Mouse (Mus musculus) thymus, postnatal 0 days (tissue): ENCODE data around the gene Fkbp2. TPM values are rescaled to one million over a fixed set of nuclear protein-coding genes. Genes with fewer than 3 reads are reported as not detected.

Experiments used
- DNase-seq: peaks from one replicate; pipeline ENCODE4 v3.0.0-alpha.2; 2015; ENCODE audit warnings: low spot score
- polyA plus RNA-seq: library from polyadenylated mRNA; unstranded; fragments of >200 nt; fragmentation: Nextera tagmentation; extraction: Ambion mirVana; gene quantifications from 2 replicates; pipeline ENCODE4 v1.2.1, GENCODE M21; 2015

Fkbp2 gene
- polyA plus RNA-seq, 1 experiment from 2014 or later: 90.6 TPM

DNA sequence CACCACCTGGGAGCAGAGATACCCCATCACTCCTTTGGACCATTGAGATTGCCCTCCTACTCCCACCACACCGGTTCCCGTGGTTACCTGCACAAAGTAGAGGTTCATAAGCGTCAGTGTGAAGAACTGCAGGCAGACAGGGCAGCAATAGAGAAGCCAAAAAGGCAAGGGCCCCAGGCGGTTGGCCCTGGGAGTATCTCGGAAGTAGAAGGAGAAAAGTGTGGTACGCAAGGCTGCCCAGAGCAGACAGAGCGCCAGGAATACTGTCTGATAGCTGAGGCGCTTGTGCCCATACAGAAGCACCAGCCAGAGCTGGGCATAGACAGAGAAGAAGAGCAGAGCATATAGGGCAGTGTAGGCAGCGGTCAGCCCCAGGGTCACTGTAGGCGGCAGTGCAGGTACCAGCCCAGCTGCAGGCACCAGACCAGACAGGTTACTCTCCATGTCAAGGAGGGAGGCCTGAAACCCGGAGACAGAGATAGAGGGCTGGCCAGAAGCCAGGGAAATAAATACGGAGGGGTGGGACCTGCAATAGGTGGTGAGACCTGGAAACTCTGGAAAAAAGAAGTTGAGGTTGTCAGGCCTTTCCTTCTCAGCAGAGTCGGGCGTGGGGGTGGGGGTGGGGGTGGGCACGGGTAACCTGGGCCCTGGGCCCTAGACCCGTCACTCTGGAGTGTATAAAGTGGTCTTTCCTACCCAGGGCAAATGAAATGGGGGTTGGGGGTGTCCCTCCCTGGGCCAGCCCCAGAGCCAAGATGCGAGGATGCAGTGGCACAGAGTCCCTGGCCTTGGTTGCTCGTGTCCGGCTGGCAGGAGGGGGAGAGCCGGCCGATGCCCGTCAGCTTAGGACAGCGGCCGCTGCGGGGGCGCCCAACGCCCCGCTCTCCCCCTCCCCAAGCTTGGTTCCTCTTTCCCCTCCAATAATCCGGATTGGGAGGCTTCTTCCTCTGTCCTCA, 39.6 kb downstream of the Fkbp2 start:
- DNase-seq: no peak

DNA sequence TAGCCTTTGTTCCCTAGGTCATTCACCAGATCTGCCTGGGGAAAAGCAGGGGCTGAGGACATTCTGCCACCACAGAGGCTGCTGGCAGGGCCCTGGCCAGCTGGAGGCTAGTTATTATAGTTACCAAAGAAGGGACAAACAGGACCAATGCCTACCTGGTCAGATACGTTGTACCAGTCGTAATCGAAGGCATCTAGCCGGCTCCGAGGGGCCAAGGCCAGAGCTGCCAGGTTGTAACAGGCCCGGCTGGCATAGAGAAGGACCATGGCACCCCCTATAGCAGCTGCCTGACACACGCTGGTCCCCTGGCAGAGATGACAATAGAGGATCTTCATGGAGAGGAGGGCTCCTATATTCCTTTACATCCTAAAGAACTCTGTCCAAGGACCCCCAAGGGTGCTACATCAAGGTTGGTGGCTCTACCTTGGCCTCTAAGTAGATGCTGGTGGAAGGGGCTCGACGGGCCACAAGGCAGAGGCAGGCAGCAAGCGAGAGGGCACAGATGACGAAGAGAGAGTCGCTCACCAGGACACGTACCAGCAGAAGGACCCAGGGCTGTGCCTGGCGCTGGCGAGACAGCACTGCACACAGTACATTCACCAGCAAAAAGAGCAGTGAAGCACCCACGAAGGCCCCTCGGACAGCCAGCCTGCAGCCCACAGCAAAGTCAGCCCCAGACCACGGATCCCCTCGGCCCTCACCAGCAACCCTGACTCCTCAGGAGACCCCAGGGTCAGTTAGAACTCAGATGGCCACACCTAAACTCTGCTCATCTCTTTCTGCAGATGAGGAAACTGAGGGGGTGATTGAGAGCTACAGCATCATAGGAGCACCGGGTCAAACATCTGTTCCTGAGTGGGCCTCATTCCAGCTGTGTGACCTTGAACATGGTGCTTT, 40.9 kb downstream of the Fkbp2 start:
- no peak for DNase-seq

DNA sequence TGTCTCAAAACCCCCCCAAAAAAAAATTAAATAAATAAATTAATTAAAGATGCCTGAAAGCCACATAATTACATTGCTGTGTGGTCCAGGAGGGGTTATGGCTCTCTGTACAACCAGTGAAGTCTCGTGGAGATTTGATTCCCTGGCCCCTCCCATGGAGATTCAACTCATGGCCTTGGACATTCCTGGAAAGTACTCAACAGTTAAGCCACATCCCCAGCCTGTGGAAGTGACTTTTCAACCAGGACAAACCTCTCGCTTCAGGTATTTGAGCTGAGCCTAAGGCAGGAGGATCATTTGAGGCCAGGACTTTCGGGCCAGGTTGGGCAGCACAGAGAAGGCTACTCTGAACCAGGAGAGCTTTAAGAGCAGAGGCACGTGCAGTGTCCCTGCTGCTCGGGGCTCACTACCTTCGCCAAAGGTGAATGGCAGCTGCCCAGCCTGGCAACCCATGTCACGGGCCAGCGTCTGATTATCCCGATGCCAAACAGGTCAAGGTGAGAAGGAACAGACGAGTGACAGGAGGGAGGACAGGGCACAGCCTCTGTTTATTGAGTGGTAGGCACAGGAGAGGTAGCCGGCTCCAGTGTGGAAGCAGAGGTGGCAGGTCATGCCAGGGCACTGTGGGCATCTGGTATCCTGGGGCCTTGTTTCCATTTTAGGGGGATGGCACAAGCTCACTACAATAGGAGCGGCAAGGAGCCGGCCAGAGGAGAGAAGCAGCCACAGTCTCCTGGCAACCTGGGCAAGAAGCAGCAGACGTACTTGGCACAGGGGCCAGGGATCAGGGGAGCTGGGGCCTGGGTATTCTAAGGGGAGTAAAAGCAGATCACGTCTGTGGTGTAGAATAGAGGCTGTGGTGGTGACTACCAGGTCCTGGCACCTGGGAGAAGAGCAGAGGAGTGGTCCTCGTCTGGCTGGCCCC, 42.5 kb downstream of the Fkbp2 start:
- no peak for DNase-seq

DNA sequence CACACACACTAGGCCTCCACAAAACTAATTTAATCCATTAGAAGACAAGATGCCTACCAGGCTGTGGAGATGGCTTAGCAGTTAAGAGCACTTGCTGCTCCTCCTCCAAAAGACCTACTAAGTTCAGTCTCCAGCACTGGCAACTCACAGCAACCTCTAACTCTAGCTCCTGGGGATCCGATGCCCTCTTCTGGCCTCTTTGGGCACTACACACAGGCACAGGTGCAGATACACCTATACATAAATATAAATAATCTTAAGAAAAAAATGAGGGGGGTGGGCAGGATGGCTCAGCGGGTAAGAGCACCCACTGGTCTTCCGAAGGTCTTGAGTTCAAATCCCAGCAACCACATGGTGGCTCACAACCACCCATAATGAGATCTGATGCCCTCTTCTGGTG, 44.0 kb downstream of the Fkbp2 start:
- DNase-seq: peak; percentile 52

DNA sequence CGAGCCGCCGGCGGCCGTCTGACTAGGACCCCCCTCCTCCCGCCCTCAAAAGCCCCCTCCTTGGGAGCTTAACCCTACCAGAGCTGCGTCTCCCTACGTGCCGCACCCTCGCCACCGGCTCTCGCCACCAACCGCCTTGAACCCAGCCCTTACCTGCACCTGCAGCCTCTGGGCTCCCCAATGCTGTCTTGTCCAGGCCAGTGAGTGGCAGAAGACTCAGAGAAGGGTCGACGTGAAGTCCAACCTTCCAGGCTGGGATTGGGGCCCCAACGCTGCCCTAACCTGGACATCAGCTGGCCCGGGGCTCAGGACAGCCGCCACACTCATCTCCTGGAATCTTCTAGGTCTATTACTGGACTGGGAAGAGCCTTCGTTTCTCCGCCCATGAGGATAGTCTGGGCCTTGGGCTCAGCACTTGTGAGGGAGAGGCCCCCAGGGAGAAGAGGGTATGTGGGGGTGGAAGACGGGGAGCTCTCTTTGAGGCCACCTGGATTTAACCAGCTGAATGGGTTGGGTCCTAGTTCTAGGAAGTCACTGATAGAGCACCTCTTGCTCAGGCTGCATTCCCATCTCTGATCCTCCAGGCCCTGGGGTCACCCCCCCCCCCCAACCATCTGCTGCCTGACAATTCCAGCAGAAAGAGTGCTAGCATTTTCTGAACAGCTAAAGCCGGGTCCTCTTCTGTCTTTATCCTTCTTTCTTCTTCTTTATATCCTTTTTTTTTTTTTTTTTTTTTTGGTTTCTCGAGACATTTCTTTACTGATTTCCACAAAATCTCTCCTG, 45.9 kb downstream of the Fkbp2 start, which contains the start of gene Kcnk4:
Gene Kcnk4, minus strand, starts transcription at position 321 of the 783 bp plus-strand sequence.
- no peak for DNase-seq

DNA sequence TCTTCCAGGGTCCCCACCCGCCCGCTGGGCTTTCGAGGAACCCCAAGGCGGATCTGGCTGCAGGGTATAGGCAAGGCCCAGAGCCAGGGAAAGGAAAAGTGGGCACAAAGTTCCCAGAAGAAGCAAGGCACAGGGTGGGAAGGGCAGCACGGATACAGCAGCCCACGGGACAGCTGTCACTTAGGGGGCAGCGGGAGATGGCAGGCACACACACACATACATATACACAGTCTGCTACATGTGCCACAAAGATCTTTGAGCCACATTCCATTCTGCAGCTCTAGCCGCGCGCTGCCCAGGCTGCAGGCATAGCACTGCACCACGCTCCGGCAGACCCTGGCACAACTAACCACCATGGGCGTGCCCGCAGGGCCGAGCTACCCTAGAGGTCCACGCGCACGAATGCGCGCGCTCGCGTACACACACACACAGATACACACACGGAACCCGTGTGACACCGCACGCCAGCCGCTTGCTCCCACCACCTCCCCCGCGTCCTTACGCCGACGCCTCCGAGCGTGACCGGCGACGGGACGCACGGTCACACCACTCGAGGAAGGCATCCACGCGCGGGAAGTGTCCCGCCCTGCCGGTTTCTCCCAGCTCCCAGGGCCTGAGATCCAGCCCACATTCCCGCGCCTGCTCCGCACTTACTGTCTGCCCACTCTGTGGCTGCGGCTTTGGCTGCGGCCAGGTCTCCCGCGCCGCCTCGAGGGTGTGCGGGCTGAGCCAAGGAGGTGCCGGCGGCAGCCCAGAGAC, 46.7 kb downstream of the Fkbp2 start:
- DNase-seq: no peak

DNA sequence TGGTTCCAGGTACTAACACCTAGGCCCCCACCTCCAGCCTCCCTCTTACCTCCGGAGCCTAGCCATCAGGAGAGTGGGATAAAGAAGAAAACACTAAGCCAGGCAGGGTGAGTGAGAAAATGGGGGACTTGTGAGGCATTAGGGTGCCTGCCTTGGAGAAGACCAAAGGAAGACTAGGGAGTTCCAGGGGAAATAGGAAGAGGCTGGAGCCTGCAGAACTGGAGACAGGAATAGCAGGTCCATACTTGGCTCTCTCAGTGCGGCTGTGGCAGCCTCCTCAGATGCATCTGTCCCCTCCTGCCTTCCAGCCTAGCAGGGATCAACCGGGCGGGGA, 47.2 kb downstream of the Fkbp2 start:
- no peak for DNase-seq

DNA sequence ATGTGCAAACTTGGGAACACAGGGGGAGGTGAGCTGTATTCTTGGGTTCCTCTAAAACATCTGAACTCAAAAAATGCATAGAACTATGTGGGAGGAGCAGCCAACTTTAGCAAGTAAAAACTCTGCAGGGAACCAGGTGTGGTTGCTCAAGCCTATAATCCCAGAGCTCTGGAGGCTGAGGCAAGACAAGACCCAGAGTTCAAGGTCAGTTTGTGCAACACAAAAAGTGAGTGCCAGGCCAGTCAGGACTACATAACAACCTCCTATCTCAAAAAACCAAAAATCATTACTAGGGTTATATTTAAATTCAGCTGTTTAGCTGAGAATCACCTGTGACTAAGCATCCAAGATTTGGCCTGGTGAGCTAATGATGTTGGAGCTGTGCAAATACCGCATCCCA, 48.3 kb downstream of the Fkbp2 start:
- no peak for DNase-seq

DNA sequence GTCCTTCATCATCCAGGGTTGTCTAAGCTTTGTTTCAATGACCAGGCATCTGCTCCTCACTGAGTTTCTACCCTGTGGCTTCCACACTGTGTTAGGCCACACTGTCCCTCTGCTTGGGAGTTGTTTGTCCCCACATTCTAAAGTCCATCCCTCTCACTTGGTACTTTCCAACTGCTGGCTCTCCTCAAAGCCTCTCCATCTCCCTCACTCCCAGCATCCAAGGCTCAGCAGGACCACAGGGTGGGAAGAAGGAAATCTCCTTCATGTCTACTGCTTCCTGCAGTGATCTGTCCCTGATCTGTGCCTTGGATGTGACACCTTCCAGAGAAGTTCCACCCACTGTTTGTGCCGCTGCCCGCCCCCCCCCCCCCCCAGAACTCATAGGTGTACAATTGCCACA, 49.3 kb downstream of the Fkbp2 start:
- no peak for DNase-seq

DNA sequence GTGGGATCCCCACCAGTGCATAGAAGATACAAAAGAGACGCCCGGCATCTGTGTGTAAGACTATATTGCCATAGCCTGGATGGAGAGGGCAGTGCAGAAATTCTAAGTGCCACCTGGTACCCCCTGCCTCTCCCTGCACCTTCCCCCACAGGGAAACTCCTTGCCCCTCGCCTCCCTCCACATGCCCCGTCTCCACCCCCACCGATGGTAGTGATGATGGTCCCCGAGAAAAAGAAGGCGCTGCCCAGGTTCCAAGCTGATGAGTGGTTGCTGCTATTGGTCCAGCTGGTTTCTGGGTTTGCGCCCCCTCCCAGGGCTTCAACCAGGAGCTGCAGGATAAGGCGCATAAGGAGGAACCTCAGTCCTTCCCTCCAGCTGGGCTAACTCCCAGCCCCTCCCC, 52.2 kb downstream of the Fkbp2 start:
- no peak for DNase-seq

Other genes starting within 250 kb of the Fkbp2 start
- gene Rps6ka4, start 139.9 kb downstream of the Fkbp2 start, polyA plus RNA-seq: 9.9 and 11.8 TPM in 2 replicates
- 18.8 and 23.0 TPM in 2 replicates for gene Ccdc88b, start 122.3 kb downstream of the Fkbp2 start, polyA plus RNA-seq
- gene Trmt112, start 70.8 kb downstream of the Fkbp2 start, polyA plus RNA-seq: 234 and 240 TPM in 2 replicates
- 276 and 282 TPM in 2 replicates for gene Prdx5, start 70.4 kb downstream of the Fkbp2 start, polyA plus RNA-seq
- gene Esrra, start 58.7 kb downstream of the Fkbp2 start, polyA plus RNA-seq: 11.4 and 13.7 TPM in 2 replicates
- gene Catsperz, start 55.1 kb downstream of the Fkbp2 start, polyA plus RNA-seq: 7.4 and 8.0 TPM in 2 replicates
- gene Kcnk4, start 46.0 kb downstream of the Fkbp2 start, polyA plus RNA-seq: 3.6 and 5.0 TPM in 2 replicates
- 66.7 and 69.9 TPM in 2 replicates for gene Bad, start 38.6 kb downstream of the Fkbp2 start, polyA plus RNA-seq
- 12.3 and 19.5 TPM in 2 replicates for gene Gpr137, start 38.0 kb downstream of the Fkbp2 start, polyA plus RNA-seq
- gene Ppp1r14b, start 5.5 kb downstream of the Fkbp2 start, polyA plus RNA-seq: 421 and 425 TPM in 2 replicates
- 6.2 and 7.3 TPM in 2 replicates for gene Plcb3, start 4.0 kb downstream of the Fkbp2 start, polyA plus RNA-seq
- 23.9 and 24.8 TPM in 2 replicates for gene Vegfb, start 7.2 kb upstream of the Fkbp2 start, polyA plus RNA-seq
- 17.9 and 21.3 TPM in 2 replicates for gene Dnajc4, start 12.1 kb upstream of the Fkbp2 start, polyA plus RNA-seq
- 32.4 and 34.6 TPM in 2 replicates for gene Nudt22, start 15.6 kb upstream of the Fkbp2 start, polyA plus RNA-seq
- gene Trpt1, start 15.6 kb upstream of the Fkbp2 start, polyA plus RNA-seq: 5.2 and 5.8 TPM in 2 replicates
- gene Fermt3, start 39.0 kb upstream of the Fkbp2 start, polyA plus RNA-seq: 217 and 226 TPM in 2 replicates
- gene Stip1, start 59.5 kb upstream of the Fkbp2 start, polyA plus RNA-seq: 149 and 196 TPM in 2 replicates
- 15.3 and 16.6 TPM in 2 replicates for gene Macrod1, start 76.3 kb upstream of the Fkbp2 start, polyA plus RNA-seq
- gene Flrt1, start 125.2 kb upstream of the Fkbp2 start, polyA plus RNA-seq: 1.3 and 1.5 TPM in 2 replicates
- 166 TPM in 2 replicates for gene Otub1, start 225.8 kb upstream of the Fkbp2 start, polyA plus RNA-seq
- gene Cox8a, start 237.1 kb upstream of the Fkbp2 start, polyA plus RNA-seq: 1,177 and 1,274 TPM in 2 replicates